Mouse (Mus musculus): ENCODE measurements at regions not wholly inside any gene's neighbourhood (a gene's known extent, or its start where the extent isn't known, plus 50 kb on each side); places are given as distances from the start of the nearest gene placed in this dataset.
A peak's percentile ranks its signal among the peaks of the same experiment; 100 is the strongest.

DNA sequence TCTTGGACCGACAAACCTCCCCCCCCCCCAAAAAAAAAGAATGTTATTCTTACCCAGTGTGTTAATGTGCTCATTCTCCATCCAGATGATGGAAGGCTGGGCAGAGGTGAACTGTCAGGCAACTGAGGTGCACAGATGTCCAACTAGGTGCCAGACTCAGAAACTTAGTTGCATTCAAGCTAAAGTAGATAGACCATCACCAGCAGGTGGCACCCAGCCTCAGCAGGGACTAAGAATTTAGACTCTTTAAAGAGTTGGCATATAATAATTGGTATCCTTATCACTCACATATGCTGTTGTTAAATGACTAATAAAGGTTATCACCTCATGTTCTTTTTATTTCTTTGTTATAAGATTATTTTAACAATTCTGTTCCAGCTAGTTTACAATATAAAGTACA lies 86.5 kb upstream of the Slc1a3 start:
- Histone ChIP-seq H3K36me3 (replicated peaks in 1 of 2; ENCODE audit: control insufficient read depth in 1 of 2, insufficient read depth in 1 of 2, low read length in 1 of 2) (no peaks in the 10 kb centered on the region), H3K9me3 (replicated peaks; ENCODE audit: low read length) (no peaks in the 10 kb centered on the region), H3K4me2 (ENCODE audit: insufficient read depth, low read depth, poor library complexity, severe bottlenecking) (no peak overlapping the region), H3K27me3 (replicated peaks) (no peaks in the 10 kb centered on the region), H3K9ac (ENCODE audit: insufficient read depth, low read depth) (no peak overlapping the region), H3K4me3 (replicated peaks in 1 of 3; ENCODE audit: low read depth in 2 of 3, low read length in 2 of 3, poor library complexity in 1 of 3) (no peak overlapping the region), H3K4me1 (ENCODE audit: control insufficient read depth in 1 of 2, insufficient read depth in 2 of 2) (peaks cover 0 to 8% of the 10 kb centered on the region in 2 experiments; a peak in 2 of 4 replicates), H3K79me2 (replicated peaks; ENCODE audit: control insufficient read depth, extremely low read depth, insufficient read depth, poor library complexity, severe bottlenecking) (no peaks in the 10 kb centered on the region), H3K27ac (ENCODE audit: insufficient read depth, low read depth) (no peak overlapping the region)
- peak; percentile 11 for DNase-seq (ENCODE audit: extremely low read depth)
- peak; percentile 35 for TF ChIP-seq RAD21 (IDR thresholded peaks at IDR 0.05; ENCODE audit: low read depth, low read length)
- peak in 1 of 2 experiments; percentile 61; a peak in 2 of 4 replicates for TF ChIP-seq CTCF (conservative IDR thresholded peaks at IDR 0.05 in 1 of 2, IDR thresholded peaks at IDR 0.05 in 1 of 2; ENCODE audit: low read depth in 2 of 2, low read length in 2 of 2)
- peak; percentile 59 for TF ChIP-seq SMC3 (IDR thresholded peaks at IDR 0.05; ENCODE audit: low read depth, low read length)
- TF ChIP-seq ZMIZ1 (IDR thresholded peaks at IDR 0.05; ENCODE audit: low read depth, low read length), result no peak
- in situ Hi-C loops (cut with MboI; ENCODE audit: low pct_ligation_motif_present, low pct_unique_long_range_greater_than_20kb, low sequenced_read_pairs), result no loop called here
- dilution Hi-C loops (cut with MboI; ENCODE audit: extremely low pct_ligation_motif_present, extremely low pct_unique_long_range_greater_than_20kb, low sequenced_read_pairs), result no loop called here

DNA sequence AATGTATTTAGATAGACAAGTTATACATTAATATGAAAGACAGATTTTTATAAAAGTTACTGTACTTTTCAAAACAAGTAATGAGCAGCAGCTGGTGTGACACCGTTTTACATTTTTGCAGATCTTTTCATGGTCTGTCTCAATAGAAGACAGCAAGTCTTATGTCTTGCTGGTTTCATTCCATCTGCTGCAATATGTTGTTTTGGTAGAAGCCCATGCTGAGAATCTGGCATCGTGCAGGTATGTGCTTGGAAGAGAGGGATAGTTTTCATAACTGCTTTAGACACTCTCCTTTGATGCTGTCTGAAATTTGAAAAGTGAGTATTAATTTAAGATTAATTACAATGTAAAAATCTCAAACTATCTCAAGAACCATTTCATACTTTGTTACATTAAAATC lies 81.5 kb upstream of the Slc1a3 start:
- Histone ChIP-seq H3K79me2 (replicated peaks; ENCODE audit: control insufficient read depth, extremely low read depth, insufficient read depth, poor library complexity, severe bottlenecking) (no peaks in the 10 kb centered on the region), H3K4me2 (ENCODE audit: insufficient read depth, low read depth, poor library complexity, severe bottlenecking) (no peak overlapping the region), H3K27me3 (replicated peaks) (no peaks in the 10 kb centered on the region), H3K4me1 (ENCODE audit: control insufficient read depth in 1 of 2, insufficient read depth in 2 of 2) (peaks cover 2 to 7% of the 10 kb centered on the region in 2 experiments; a peak in 3 of 4 replicates), H3K4me3 (replicated peaks in 1 of 3; ENCODE audit: low read depth in 2 of 3, low read length in 2 of 3, poor library complexity in 1 of 3) (no peak overlapping the region), H3K27ac (ENCODE audit: insufficient read depth, low read depth) (no peak overlapping the region), H3K36me3 (replicated peaks in 1 of 2; ENCODE audit: control insufficient read depth in 1 of 2, insufficient read depth in 1 of 2, low read length in 1 of 2) (no peaks in the 10 kb centered on the region), H3K9ac (ENCODE audit: insufficient read depth, low read depth) (no peak overlapping the region), H3K9me3 (replicated peaks; ENCODE audit: low read length) (no peaks in the 10 kb centered on the region)
- TF ChIP-seq IRF4 (IDR thresholded peaks at IDR 0.05; ENCODE audit: low read depth, low read length) (no peak), CHD1 (IDR thresholded peaks at IDR 0.05; ENCODE audit: low read depth, low read length) (no peak), NRF1 (IDR thresholded peaks at IDR 0.05; ENCODE audit: low read depth, low read length) (no peak), CTCF (conservative IDR thresholded peaks at IDR 0.05 in 1 of 2, IDR thresholded peaks at IDR 0.05 in 1 of 2; ENCODE audit: low read depth in 2 of 2, low read length in 2 of 2) (no peak), MAFK (IDR thresholded peaks at IDR 0.05; ENCODE audit: insufficient replicate concordance, low read length) (no peak), TBP (conservative IDR thresholded peaks at IDR 0.05; ENCODE audit: low read depth, low read length) (no peak)
- dilution Hi-C loops (cut with MboI; ENCODE audit: extremely low pct_ligation_motif_present, extremely low pct_unique_long_range_greater_than_20kb, low sequenced_read_pairs), result no loop called here
- in situ Hi-C loops (cut with MboI; ENCODE audit: low pct_ligation_motif_present, low pct_unique_long_range_greater_than_20kb, low sequenced_read_pairs), result no loop called here
- DNase-seq (ENCODE audit: extremely low read depth), result no peak

DNA sequence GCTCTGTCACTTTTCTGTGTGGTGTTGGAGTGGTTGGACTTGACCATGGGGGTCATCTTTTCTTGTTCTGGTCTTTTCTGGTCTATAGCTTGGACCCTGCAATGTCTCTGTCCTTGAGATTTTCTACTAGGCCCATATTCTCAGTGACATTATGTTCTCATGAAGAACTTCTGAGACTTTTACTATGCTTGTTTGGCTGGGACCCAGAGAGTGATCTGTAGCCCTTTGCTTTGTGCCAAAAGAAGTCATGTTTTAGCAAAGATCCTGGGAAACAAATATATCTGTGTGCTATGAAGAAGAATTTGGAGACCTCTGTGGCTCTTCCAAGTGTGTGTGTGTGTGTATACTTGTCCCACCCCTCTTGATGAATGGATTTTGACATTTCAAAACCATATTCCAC lies 79.4 kb upstream of the Slc1a3 start:
- dilution Hi-C loops (cut with MboI; ENCODE audit: extremely low pct_ligation_motif_present, extremely low pct_unique_long_range_greater_than_20kb, low sequenced_read_pairs) (no loop called here), in situ Hi-C loops (cut with MboI; ENCODE audit: low pct_ligation_motif_present, low pct_unique_long_range_greater_than_20kb, low sequenced_read_pairs) (no loop called here)
- Histone ChIP-seq H3K9me3 (replicated peaks; ENCODE audit: low read length) (no peaks in the 10 kb centered on the region), H3K27me3 (replicated peaks) (no peaks in the 10 kb centered on the region), H3K4me2 (ENCODE audit: insufficient read depth, low read depth, poor library complexity, severe bottlenecking) (no peak overlapping the region), H3K9ac (ENCODE audit: insufficient read depth, low read depth) (no peak overlapping the region), H3K4me3 (replicated peaks in 1 of 3; ENCODE audit: low read depth in 2 of 3, low read length in 2 of 3, poor library complexity in 1 of 3) (no peak overlapping the region), H3K79me2 (replicated peaks; ENCODE audit: control insufficient read depth, extremely low read depth, insufficient read depth, poor library complexity, severe bottlenecking) (no peaks in the 10 kb centered on the region), H3K4me1 (ENCODE audit: control insufficient read depth in 1 of 2, insufficient read depth in 2 of 2) (peaks cover 2 to 7% of the 10 kb centered on the region in 2 experiments; a peak in 3 of 4 replicates), H3K36me3 (replicated peaks in 1 of 2; ENCODE audit: control insufficient read depth in 1 of 2, insufficient read depth in 1 of 2, low read length in 1 of 2) (no peaks in the 10 kb centered on the region), H3K27ac (ENCODE audit: insufficient read depth, low read depth) (no peak overlapping the region)
- TF ChIP-seq JUND (conservative IDR thresholded peaks at IDR 0.05; ENCODE audit: low read depth, low read length), result no peak
- no peak for TF ChIP-seq KAT2A (IDR thresholded peaks at IDR 0.05; ENCODE audit: insufficient replicate concordance, low read length)
- no peak for TF ChIP-seq BHLHE40 (IDR thresholded peaks at IDR 0.05; ENCODE audit: low read depth, low read length)
- no peak for TF ChIP-seq UBTF (IDR thresholded peaks at IDR 0.05; ENCODE audit: low read depth, low read length)
- no peak for DNase-seq (ENCODE audit: extremely low read depth)
